Mouse (Mus musculus): ENCODE data around the gene Trip4.

DNA sequence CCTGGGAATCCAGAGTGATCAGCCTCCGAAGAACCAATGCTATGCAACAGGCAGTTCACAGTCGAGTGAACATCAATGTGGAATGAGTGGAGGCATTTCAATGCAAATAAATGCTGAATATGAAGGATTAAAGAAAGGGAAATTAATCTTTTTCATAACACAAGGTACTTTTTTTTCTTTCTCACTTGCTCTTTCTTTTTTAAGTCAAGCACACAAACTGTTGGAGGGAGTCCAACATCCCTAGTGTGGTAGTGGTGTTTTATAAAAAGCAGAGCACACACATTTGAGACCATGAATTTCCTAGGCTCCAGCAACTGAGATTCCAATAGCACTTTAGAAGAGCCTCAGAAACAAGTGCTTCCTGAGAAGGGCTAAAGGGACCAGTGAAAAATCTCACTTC lies 76.6 kb downstream of the Trip4 start:
- no peak for TF ChIP-seq CTCF (IDR thresholded peaks at IDR 0.05 in 2 of 3, conservative IDR thresholded peaks at IDR 0.05 in 1 of 3; ENCODE audit: control insufficient read depth in 1 of 3, insufficient read depth in 1 of 3, low read depth in 2 of 3, low read length in 3 of 3, poor library complexity in 1 of 3, severe bottlenecking in 1 of 3)
- no peak for TF ChIP-seq POLR2A (IDR thresholded peaks at IDR 0.05; ENCODE audit: control insufficient read depth in 1 of 2, insufficient read depth in 1 of 2, low read depth in 1 of 2, low read length in 2 of 2, poor library complexity in 1 of 2)
- no peak for TF ChIP-seq ZC3H11A (IDR thresholded peaks at IDR 0.05; ENCODE audit: low read depth, low read length)
- no peak for TF ChIP-seq MAZ (IDR thresholded peaks at IDR 0.05; ENCODE audit: low read depth, low read length)
- no peak for TF ChIP-seq GATA1 (IDR thresholded peaks at IDR 0.05; ENCODE audit: low read depth, low read length)
- TF ChIP-seq UBTF (IDR thresholded peaks at IDR 0.05; ENCODE audit: borderline replicate concordance, insufficient read depth, low read depth, low read length), result no peak
- no peak for TF ChIP-seq EP300 (IDR thresholded peaks at IDR 0.05; ENCODE audit: low read depth in 1 of 2, low read length in 2 of 2)
- no peak for TF ChIP-seq RAD21 (IDR thresholded peaks at IDR 0.05; ENCODE audit: low read depth, low read length)
- no peak for TF ChIP-seq USF1 (IDR thresholded peaks at IDR 0.05; ENCODE audit: low read depth, low read length)
- TF ChIP-seq MYB (IDR thresholded peaks at IDR 0.05; ENCODE audit: low read depth, low read length), result no peak
- no peak for TF ChIP-seq ZNF384 (IDR thresholded peaks at IDR 0.05; ENCODE audit: low read depth, low read length)
- TF ChIP-seq TBP (IDR thresholded peaks at IDR 0.05; ENCODE audit: low read depth, low read length), result no peak
- TF ChIP-seq RCOR1 (IDR thresholded peaks at IDR 0.05; ENCODE audit: low read depth, low read length), result no peak
- TF ChIP-seq MAX (IDR thresholded peaks at IDR 0.05; ENCODE audit: low read length), result no peak
